Mouse (Mus musculus): ENCODE measurements around the gene Ndufs4. TPM values are rescaled to one million over a fixed set of nuclear protein-coding genes. Genes with fewer than 3 reads are reported as not detected.

Gene Ndufs4
- total RNA-seq (2023), result 10 to 100 TPM; 64.6 to 67.2 TPM

DNA sequence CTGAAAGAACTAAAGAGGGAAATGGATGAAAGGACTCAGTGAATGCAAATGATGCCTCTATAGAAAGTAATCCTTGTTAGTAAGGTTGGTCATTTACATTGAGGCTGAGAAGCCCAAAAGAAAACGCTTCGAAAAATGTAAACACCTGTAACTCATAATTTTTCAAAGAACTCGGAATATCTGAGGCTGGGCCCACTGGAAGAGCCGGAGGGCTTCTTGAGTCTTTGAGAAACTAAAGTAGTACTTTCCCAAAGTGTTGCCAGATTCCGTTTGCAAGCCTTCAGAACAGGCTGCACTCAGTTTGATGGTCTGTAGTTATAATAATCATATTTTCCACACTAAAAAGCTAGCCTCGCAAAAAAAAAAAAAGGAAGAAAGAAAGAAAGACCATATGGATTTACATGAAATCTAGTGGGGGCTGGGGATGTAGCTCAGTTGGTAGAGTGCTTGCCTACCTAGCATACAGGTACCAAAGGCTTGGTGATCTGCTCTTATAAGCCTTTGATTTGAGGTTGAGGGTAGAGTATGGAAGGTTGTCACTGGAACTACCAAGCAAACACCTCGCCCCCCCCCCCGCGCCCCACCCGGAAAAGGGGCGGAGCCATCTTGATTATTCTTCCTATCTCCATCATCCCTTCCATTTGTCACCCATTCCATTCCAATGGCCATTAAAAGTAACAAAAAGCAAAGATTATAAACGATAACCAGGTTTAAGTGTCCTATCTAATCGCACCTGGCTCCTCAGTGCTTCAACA lies at the start of gene Ndufs4:
Gene Ndufs4, minus strand, starts transcription at position 48 of the 755 bp plus-strand sequence.

Other genes starting within 250 kb of the Ndufs4 start
- gene Fst, start 70.7 kb upstream of the Ndufs4 start, total RNA-seq (2023), result under 1 TPM in 1 of 2 experiments, not detected in 1; 0.13 TPM